In genomic region chr8:22166080-22166603, GRCm38 (mm10) we compare ENCODE assay signal across 7 mouse cellular contexts. TPM values are rescaled to one million over a fixed set of nuclear protein-coding genes. Genes with fewer than 3 reads are reported as not detected.
DNase-seq lines count a peak whose midpoint lies in the region; ATAC-seq and TF ChIP-seq lines count a peak whose summit lies in the region.

Gene Nek3, minus strand, starts transcription at chr8:22166435.

- no peaks in the 10 kb centered on the region for H3K9me3 ChIP-seq in embryonic facial prominence, embryonic 12.5 days
- H3K9me3 ChIP-seq in limb, embryonic 13.5 days: no peaks in the 10 kb centered on the region
- H3K9me3 ChIP-seq in midbrain, embryonic 16.5 days (replicated peaks; ENCODE audit: control insufficient read depth, low read length, poor library complexity, severe bottlenecking): no peaks in the 10 kb centered on the region

- under 1% methylated on average over 31 of the region's 43 CpGs for WGBS in embryonic facial prominence, embryonic 12.5 days
- under 1% methylated on average over 36 of the region's 43 CpGs for WGBS in heart, adult 2 months
- 0% methylated on average over 38 of the region's 43 CpGs for WGBS in limb, embryonic 13.5 days
- WGBS in midbrain, embryonic 16.5 days: under 1% methylated on average over 29 of the region's 43 CpGs

- H3K4me1 ChIP-seq in embryonic facial prominence, embryonic 12.5 days: peaks cover 5% of the 10 kb centered on the region; the same call in 1 of the 2 replicates
- H3K4me1 ChIP-seq in heart, adult 2 months (ENCODE audit: control insufficient read depth, insufficient read depth, low read length): peaks cover 4% of the 10 kb centered on the region
- peaks cover 11% of the 10 kb centered on the region for H3K4me1 ChIP-seq in limb, embryonic 13.5 days
- peaks cover 10% of the 10 kb centered on the region for H3K4me1 ChIP-seq in midbrain, embryonic 16.5 days (ENCODE audit: control insufficient read depth, insufficient read depth, low read length)

- H3K27me3 ChIP-seq in embryonic facial prominence, embryonic 12.5 days: no peaks in the 10 kb centered on the region
- no peaks in the 10 kb centered on the region for H3K27me3 ChIP-seq in heart, adult 2 months (ENCODE audit: control insufficient read depth, insufficient read depth, low read length)
- H3K27me3 ChIP-seq in limb, embryonic 13.5 days: no peaks in the 10 kb centered on the region
- no peaks in the 10 kb centered on the region for H3K27me3 ChIP-seq in midbrain, embryonic 16.5 days (ENCODE audit: control insufficient read depth, insufficient read depth, low read depth, low read length)

- peak within 1 kb of the TSS; percentile 50 for H3K4me2 ChIP-seq in embryonic facial prominence, embryonic 12.5 days (replicated peaks)
- peak within 1 kb of the TSS; percentile 62 for H3K4me2 ChIP-seq in limb, embryonic 13.5 days (replicated peaks)
- H3K4me2 ChIP-seq in midbrain, embryonic 16.5 days (ENCODE audit: low read length): peak within 1 kb of the TSS; percentile 54

- ATAC-seq in embryonic facial prominence, embryonic 12.5 days (ENCODE audit: insufficient number of reproducible peaks, insufficient read depth, low FRiP score, low TSS enrichment): peak; percentile 97
- peak; percentile 99 for ATAC-seq in limb, embryonic 13.5 days (ENCODE audit: low FRiP score, low read depth)
- ATAC-seq in midbrain, embryonic 16.5 days: peak; percentile 99

- H3K79me2 ChIP-seq in heart, adult 2 months (replicated peaks; ENCODE audit: control insufficient read depth, insufficient read depth, low read length): no peaks in the 10 kb centered on the region

- peak; percentile 83 for TF ChIP-seq CTCF in heart, adult 2 months (IDR thresholded peaks at IDR 0.05)

- peak within 1 kb of the TSS; percentile 52 for H3K9ac ChIP-seq in embryonic facial prominence, embryonic 12.5 days
- H3K9ac ChIP-seq in heart, adult 2 months (ENCODE audit: low read depth, low read length): peak within 1 kb of the TSS; percentile 82
- H3K9ac ChIP-seq in limb, embryonic 13.5 days: peak within 1 kb of the TSS; percentile 61
- peak within 1 kb of the TSS; percentile 64 for H3K9ac ChIP-seq in midbrain, embryonic 16.5 days (ENCODE audit: low read depth, low read length)

- H3K4me3 ChIP-seq in embryonic facial prominence, embryonic 12.5 days: peak within 1 kb of the TSS; percentile 52
- peak within 1 kb of the TSS; percentile 53 for H3K4me3 ChIP-seq in heart, adult 2 months
- peak within 1 kb of the TSS; percentile 55 for H3K4me3 ChIP-seq in limb, embryonic 13.5 days
- H3K4me3 ChIP-seq in midbrain, embryonic 16.5 days (ENCODE audit: low read depth, low read length): peak within 1 kb of the TSS; percentile 53

- peak; percentile 81 for TF ChIP-seq POLR2A in heart, adult 2 months (IDR thresholded peaks at IDR 0.05; ENCODE audit: insufficient read depth, low read depth, low read length)

- TF ChIP-seq EP300 in heart, adult 2 months (IDR thresholded peaks at IDR 0.05; ENCODE audit: insufficient read depth, low read depth, low read length): no peak

- DNase-seq in adrenal gland, postnatal 25 days: peak; percentile 90
- DNase-seq in heart, adult 2 months: peak; percentile 84 to 90
- peak; percentile 64 to 78 for DNase-seq in kidney, adult 8-10 months
- peak; percentile 61 to 89 for DNase-seq in spleen, postnatal 10 days (ENCODE audit: low spot score in 2 of 2)

- peak within 1 kb of the TSS; percentile 81 for H3K27ac ChIP-seq in embryonic facial prominence, embryonic 12.5 days
- H3K27ac ChIP-seq in heart, adult 2 months: peak within 1 kb of the TSS; percentile 59
- peak within 1 kb of the TSS; percentile 72 for H3K27ac ChIP-seq in limb, embryonic 13.5 days
- peak within 1 kb of the TSS; percentile 74 for H3K27ac ChIP-seq in midbrain, embryonic 16.5 days (ENCODE audit: low read length)

- peaks cover 22% of the 10 kb centered on the region for H3K36me3 ChIP-seq in embryonic facial prominence, embryonic 12.5 days
- H3K36me3 ChIP-seq in heart, adult 2 months (ENCODE audit: control insufficient read depth, insufficient read depth, low read length): no peaks in the 10 kb centered on the region
- H3K36me3 ChIP-seq in limb, embryonic 13.5 days: peaks cover 29% of the 10 kb centered on the region
- no peaks in the 10 kb centered on the region for H3K36me3 ChIP-seq in midbrain, embryonic 16.5 days (ENCODE audit: control insufficient read depth, insufficient read depth, low read length)

- intact Hi-C loops in heart, adult 2 months (cut with DNase I): loop anchor here (2.0 to 5.0 kb wide), 3 partner anchors 19 to 174 kb away; partner anchors contain the start of genes Alg11, Atp7b and Ckap2

RNA-seq across cellular contexts. Expression of gene Nek3, which starts in this region (rescaled TPM):
- total RNA-seq in adrenal gland, postnatal 25 days (2021): 6.6 and 7.8 TPM in 2 replicates
- polyA plus RNA-seq in embryonic facial prominence, embryonic 12.5 days (2016; fragmentation: Nextera tagmentation; extraction: Ambion mirVana): 6.6 and 7.3 TPM in 2 replicates
- 1 to 10 TPM; 1.4 to 2.1 TPM for total RNA-seq in heart, adult 2 months (2021)
- 1.00 and 1.9 TPM in 2 replicates for polyA plus RNA-seq in heart, adult 2 months (2012; rRNA removed)
- polyA plus RNA-seq in limb, embryonic 13.5 days (2015; fragmentation: Nextera tagmentation; extraction: Ambion mirVana): 5.7 and 6.0 TPM in 2 replicates
- polyA plus RNA-seq in midbrain, embryonic 16.5 days (2015; fragmentation: Nextera tagmentation; extraction: Ambion mirVana): 6.1 and 9.1 TPM in 2 replicates

Comparison
In these comparisons a context has a peak if more than half of its experiments do, and no peak if none do; other contexts are left out.
1. Peak in every context shown above with its lines: DNase-seq, ATAC-seq, H3K4me3 ChIP-seq and H3K27ac ChIP-seq.